Comparison of ENCODE assay signal across 8 mouse cellular contexts in genomic region chr6:113237542-113238270, GRCm38 (mm10). TPM values are rescaled to one million over a fixed set of nuclear protein-coding genes. Genes with fewer than 3 reads are reported as not detected.
DNase-seq lines count a peak whose midpoint lies in the region; ATAC-seq and TF ChIP-seq lines count a peak whose summit lies in the region.

TSS of gene Mtmr14 (plus strand) at chr6:113237843.

- WGBS in forebrain, embryonic 13.5 days: under 1% methylated on average over 52 of the region's 55 CpGs
- under 1% methylated on average over 55 of the region's 55 CpGs for WGBS in large intestine, adult 2 months
- under 1% methylated on average over 52 of the region's 55 CpGs for WGBS in liver, postnatal 0 days (ENCODE audit: insufficient replicate concordance)
- 1% methylated on average over 48 of the region's 55 CpGs for WGBS in neural tube, embryonic 14.5 days

- no peaks in the 10 kb centered on the region for H3K36me3 ChIP-seq in ES-Bruce4 (ENCODE audit: control insufficient read depth, insufficient read depth, low read length, poor library complexity, severe bottlenecking)
- peaks cover 24% of the 10 kb centered on the region for H3K36me3 ChIP-seq in forebrain, embryonic 13.5 days (ENCODE audit: poor library complexity, severe bottlenecking)
- H3K36me3 ChIP-seq in liver, postnatal 0 days (replicated peaks; ENCODE audit: insufficient read depth, low read length): peaks cover 19% of the 10 kb centered on the region
- H3K36me3 ChIP-seq in neural tube, embryonic 14.5 days (ENCODE audit: control insufficient read depth, insufficient read depth, low read length): peaks cover 3% of the 10 kb centered on the region

- peak; percentile 98 for ATAC-seq in cerebellum, adult (ENCODE audit: insufficient number of reproducible peaks, low FRiP score, low TSS enrichment)
- ATAC-seq in forebrain, embryonic 13.5 days: peak; percentile 99
- peak; percentile 100 for ATAC-seq in liver, postnatal 0 days
- ATAC-seq in neural tube, embryonic 14.5 days (ENCODE audit: low read depth): peak; percentile 98

- H3K27me3 ChIP-seq in ES-Bruce4 (ENCODE audit: control insufficient read depth, insufficient read depth, low read length, poor library complexity, severe bottlenecking): no peaks in the 10 kb centered on the region
- H3K27me3 ChIP-seq in forebrain, embryonic 13.5 days: no peaks in the 10 kb centered on the region
- H3K27me3 ChIP-seq in liver, postnatal 0 days (ENCODE audit: insufficient read depth, low read length): no peaks in the 10 kb centered on the region
- no peaks in the 10 kb centered on the region for H3K27me3 ChIP-seq in neural tube, embryonic 14.5 days (ENCODE audit: control insufficient read depth, insufficient read depth, low read length)

- peak within 1 kb of the TSS; percentile 82 for H3K4me2 ChIP-seq in forebrain, embryonic 13.5 days
- H3K4me2 ChIP-seq in liver, postnatal 0 days (ENCODE audit: low read depth, low read length): peak within 1 kb of the TSS; percentile 76
- H3K4me2 ChIP-seq in neural tube, embryonic 14.5 days (ENCODE audit: low read depth, low read length): peak within 1 kb of the TSS; percentile 93

- no peak for TF ChIP-seq EP300 in ES-Bruce4 (IDR thresholded peaks at IDR 0.05; ENCODE audit: insufficient read depth, low read depth, low read length)
- peak; percentile 87 for TF ChIP-seq EP300 in liver, postnatal 0 days (IDR thresholded peaks at IDR 0.05; ENCODE audit: low read depth)

- TF ChIP-seq POLR2A in ES-Bruce4 (IDR thresholded peaks at IDR 0.05; ENCODE audit: insufficient read depth, low read length): no peak

- TF ChIP-seq CTCF in ES-Bruce4 (IDR thresholded peaks at IDR 0.05; ENCODE audit: low read depth, low read length): no peak
- TF ChIP-seq CTCF in liver, postnatal 0 days (IDR thresholded peaks at IDR 0.05; ENCODE audit: low read depth): no peak

- H3K9me3 ChIP-seq in ES-Bruce4 (replicated peaks; ENCODE audit: control insufficient read depth, insufficient read depth, low read length, poor library complexity, severe bottlenecking): no peaks in the 10 kb centered on the region
- H3K9me3 ChIP-seq in forebrain, embryonic 13.5 days (replicated peaks): no peaks in the 10 kb centered on the region
- no peaks in the 10 kb centered on the region for H3K9me3 ChIP-seq in liver, postnatal 0 days (ENCODE audit: low read length)
- H3K9me3 ChIP-seq in neural tube, embryonic 14.5 days (ENCODE audit: control insufficient read depth, low read length): no peaks in the 10 kb centered on the region

- intact Hi-C loops in heart, postnatal 10 days (cut with DNase I): loop anchor here (5.0 kb wide), 2 partner anchors 65 to 195 kb away; no protein-coding TSS in a partner anchor

- DNase-seq in heart, postnatal 10 days: peak; percentile 99
- DNase-seq in large intestine, adult 2 months (ENCODE audit: low read depth, low spot score): peak; percentile 76
- peak; percentile 100 for DNase-seq in liver, postnatal 0 days
- peak; percentile 99 for DNase-seq in testis, postnatal 10 days (ENCODE audit: low spot score)

- H3K4me1 ChIP-seq in ES-Bruce4 (ENCODE audit: control insufficient read depth, insufficient read depth, low read length): no peaks in the 10 kb centered on the region
- peaks cover 20% of the 10 kb centered on the region for H3K4me1 ChIP-seq in forebrain, embryonic 13.5 days
- peaks cover 12% of the 10 kb centered on the region for H3K4me1 ChIP-seq in liver, postnatal 0 days (ENCODE audit: insufficient read depth)
- peaks cover 6% of the 10 kb centered on the region for H3K4me1 ChIP-seq in neural tube, embryonic 14.5 days (ENCODE audit: control insufficient read depth, insufficient read depth, low read length)

- no peak within 1 kb of the TSS for H3K27ac ChIP-seq in ES-Bruce4 (ENCODE audit: insufficient read depth, low read length)
- peak within 1 kb of the TSS; percentile 22; the same call in 1 of the 2 replicates for H3K27ac ChIP-seq in forebrain, embryonic 13.5 days
- peak within 1 kb of the TSS; percentile 90 for H3K27ac ChIP-seq in liver, postnatal 0 days (ENCODE audit: low read depth)
- H3K27ac ChIP-seq in neural tube, embryonic 14.5 days (ENCODE audit: low read depth, low read length): peak within 1 kb of the TSS; percentile 48; the same call in 1 of the 2 replicates

- peak within 1 kb of the TSS; percentile 79 for H3K9ac ChIP-seq in ES-Bruce4 (ENCODE audit: low read depth, poor library complexity, severe bottlenecking)
- H3K9ac ChIP-seq in forebrain, embryonic 13.5 days: peak within 1 kb of the TSS; percentile 79
- peak within 1 kb of the TSS; percentile 89 for H3K9ac ChIP-seq in liver, postnatal 0 days (replicated peaks)
- H3K9ac ChIP-seq in neural tube, embryonic 14.5 days (replicated peaks; ENCODE audit: low read depth, low read length): peak within 1 kb of the TSS; percentile 68

- H3K4me3 ChIP-seq in ES-Bruce4 (ENCODE audit: low read depth, low read length): peak within 1 kb of the TSS; percentile 99
- peak within 1 kb of the TSS; percentile 80 for H3K4me3 ChIP-seq in forebrain, embryonic 13.5 days
- peak within 1 kb of the TSS; percentile 86 for H3K4me3 ChIP-seq in liver, postnatal 0 days (ENCODE audit: low read depth, low read length)
- peak within 1 kb of the TSS; percentile 93 for H3K4me3 ChIP-seq in neural tube, embryonic 14.5 days (ENCODE audit: low read depth, low read length)

RNA-seq across cellular contexts. Expression of gene Mtmr14, which starts in this region (rescaled TPM):
- 58.8 and 62.4 TPM in 2 replicates for polyA plus RNA-seq in ES-Bruce4 (2011; ENCODE audit: insufficient read depth, insufficient read length, low read depth, missing spikeins)
- 42.5 and 45.4 TPM in 2 replicates for polyA plus RNA-seq in forebrain, embryonic 13.5 days (2015; fragmentation: Nextera tagmentation; extraction: Ambion mirVana)
- 10 to 100 TPM; 15.5 to 16.1 TPM for total RNA-seq in heart, postnatal 10 days (2021)
- polyA plus RNA-seq in large intestine, adult 2 months (2012; rRNA removed): 40.6 and 46.3 TPM in 2 replicates
- 15.1 and 16.1 TPM in 2 replicates for polyA plus RNA-seq in liver, postnatal 0 days (2015; fragmentation: Nextera tagmentation; extraction: Ambion mirVana)
- polyA plus RNA-seq in neural tube, embryonic 14.5 days (2014; fragmentation: Nextera tagmentation; extraction: Ambion mirVana): 30.6 and 38.3 TPM in 2 replicates
